Mouse (Mus musculus): Measurements from ENCODE around the gene Rinl. TPM values are rescaled to one million over a fixed set of nuclear protein-coding genes. Genes with fewer than 3 reads are reported as not detected.

Gene Rinl
- polyA plus RNA-seq, 1 experiment from 2014 or later = 2.8 TPM

DNA sequence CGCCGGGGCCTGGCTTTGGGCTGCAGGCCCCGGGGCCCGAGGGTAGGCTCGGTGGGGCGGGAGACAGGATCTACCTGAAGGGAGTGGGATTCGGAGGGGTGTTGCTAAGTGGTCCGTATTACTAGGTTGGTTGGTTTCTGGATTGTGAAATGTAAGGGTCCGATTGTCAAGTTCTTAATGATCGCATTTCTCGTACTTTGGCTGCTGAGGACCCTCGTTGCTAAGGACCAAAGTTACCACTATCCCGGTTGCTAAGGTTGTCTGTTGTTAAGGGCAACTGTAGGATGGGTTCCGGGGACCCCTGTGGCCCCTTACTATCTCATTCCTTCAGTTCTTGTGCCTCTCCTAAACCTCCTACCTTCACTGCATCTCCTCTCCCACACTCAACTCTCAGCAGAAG lies 21.9 kb upstream of the Rinl start:
- peak overlapping the region; percentile 79 for H3K4me3 ChIP-seq
- WGBS = 6% methylated on average over 14 of the region's 14 CpGs
- H3K4me2 ChIP-seq (replicated peaks) = peak overlapping the region; percentile 65
- no peaks in the 10 kb centered on the region for H3K9me3 ChIP-seq
- H3K27ac ChIP-seq (replicated peaks) = no peak overlapping the region
- H3K9ac ChIP-seq (replicated peaks) = peak overlapping the region; percentile 80
- peaks cover 31% of the 10 kb centered on the region for H3K4me1 ChIP-seq
- H3K27me3 ChIP-seq = no peaks in the 10 kb centered on the region
- ATAC-seq (ENCODE audit: low FRiP score, low read depth) = peak; percentile 16
- peaks cover 5% of the 10 kb centered on the region; the same call in 1 of the 2 replicates for H3K36me3 ChIP-seq

DNA sequence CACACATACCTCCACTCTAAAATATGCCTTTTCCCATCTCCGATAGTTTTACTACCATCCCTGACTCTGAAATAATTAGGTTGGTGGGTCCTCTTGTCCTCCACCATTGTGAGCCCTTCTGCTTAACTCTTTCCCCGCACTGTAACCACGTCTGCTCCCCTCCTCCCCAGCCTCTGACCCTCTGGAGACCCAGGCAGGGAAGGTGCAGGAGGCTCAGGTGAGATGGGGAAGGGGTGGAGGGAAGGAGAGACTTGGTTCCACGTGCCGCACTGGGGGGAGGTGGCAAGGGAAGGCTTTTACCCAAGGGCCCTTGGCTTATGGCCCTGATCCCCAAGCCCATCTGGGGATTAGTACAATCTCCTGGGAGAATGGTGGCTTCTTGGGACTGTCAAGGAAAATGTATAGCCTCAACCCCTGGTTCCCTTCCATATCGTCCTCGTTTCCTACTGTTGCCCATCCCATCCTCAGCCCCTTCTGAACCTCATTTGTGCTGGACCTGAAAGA lies 21.3 kb upstream of the Rinl start, which contains the start of gene Nfkbib:
Gene Nfkbib (minus strand): TSS at position 51 of the 504 bp plus-strand sequence.
- Histone ChIP-seq H3K27ac (replicated peaks) (no peak within 1 kb of the TSS), H3K36me3 (peaks cover 11% of the 10 kb centered on the region; the same call in 1 of the 2 replicates), H3K9me3 (no peaks in the 10 kb centered on the region), H3K27me3 (no peaks in the 10 kb centered on the region), H3K4me3 (peak within 1 kb of the TSS; percentile 79), H3K4me1 (peaks cover 31% of the 10 kb centered on the region), H3K9ac (replicated peaks) (peak within 1 kb of the TSS; percentile 80), H3K4me2 (replicated peaks) (peak within 1 kb of the TSS; percentile 68)
- 59% methylated on average over 7 of the region's 7 CpGs for WGBS
- ATAC-seq (ENCODE audit: low FRiP score, low read depth) = no peak

DNA sequence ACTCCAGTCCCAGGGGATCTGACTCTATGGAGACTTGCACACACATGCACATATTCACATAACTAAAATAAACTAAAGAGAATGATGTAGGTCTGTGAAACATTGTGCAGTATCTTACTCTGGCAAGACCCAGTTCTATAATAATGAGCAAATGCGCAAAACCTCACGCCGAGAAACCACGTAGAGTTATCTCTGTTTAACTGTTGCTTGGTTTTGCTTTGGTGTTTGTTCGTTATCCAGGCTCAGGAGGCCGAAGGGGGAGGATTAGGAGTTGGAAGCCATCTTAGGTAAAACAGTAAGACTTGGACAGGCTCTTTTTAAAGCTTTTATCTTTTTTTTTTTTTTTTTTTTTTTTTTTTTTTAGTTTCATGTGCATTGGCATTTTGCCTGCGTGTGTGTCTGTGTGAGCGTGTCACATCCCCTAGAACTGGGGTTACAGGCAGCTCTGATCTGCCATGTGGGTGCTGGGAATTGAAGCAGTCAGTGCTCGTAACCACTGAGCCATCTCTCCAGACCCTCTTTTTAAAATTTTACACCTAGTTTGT lies 19.3 kb upstream of the Rinl start:
- Histone ChIP-seq H3K36me3 (0 out of 2 replicates have a peak, but pooled peaks cover 8% of the 10 kb centered on the region), H3K9ac (replicated peaks) (no peak overlapping the region), H3K27ac (replicated peaks) (no peak overlapping the region), H3K4me2 (replicated peaks) (no peak overlapping the region), H3K9me3 (no peaks in the 10 kb centered on the region), H3K4me3 (no peak overlapping the region), H3K4me1 (peaks cover 31% of the 10 kb centered on the region), H3K27me3 (no peaks in the 10 kb centered on the region)
- ATAC-seq (ENCODE audit: low FRiP score, low read depth) = no peak
- 92% methylated on average over 9 of the region's 9 CpGs for WGBS

DNA sequence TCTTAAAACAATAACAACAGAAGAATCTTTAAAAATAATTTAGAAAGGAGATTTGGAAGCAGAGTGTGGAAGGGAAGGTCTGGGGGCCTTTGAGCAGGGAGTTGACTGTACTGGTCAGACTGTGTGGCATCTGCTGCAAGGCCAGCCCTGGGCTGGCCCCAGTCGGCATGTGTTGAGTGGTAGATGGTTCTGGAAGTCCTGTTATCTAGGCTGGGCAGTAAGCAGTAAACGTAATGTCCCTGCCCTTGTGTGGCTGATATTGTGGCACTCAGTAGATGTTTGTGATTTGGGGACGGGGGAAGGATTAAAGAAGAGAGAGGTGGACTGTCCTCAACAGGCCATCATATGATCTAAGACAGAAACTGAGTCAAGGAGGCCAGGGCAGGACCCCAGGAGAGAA lies 18.5 kb upstream of the Rinl start:
- Histone ChIP-seq H3K36me3 (0 out of 2 replicates have a peak, but pooled peaks cover 8% of the 10 kb centered on the region), H3K4me2 (replicated peaks) (no peak overlapping the region), H3K9me3 (no peaks in the 10 kb centered on the region), H3K4me1 (peaks cover 24% of the 10 kb centered on the region), H3K27me3 (no peaks in the 10 kb centered on the region), H3K4me3 (no peak overlapping the region), H3K9ac (replicated peaks) (no peak overlapping the region), H3K27ac (replicated peaks) (no peak overlapping the region)
- WGBS = 92% methylated on average over 3 of the region's 3 CpGs
- no peak for ATAC-seq (ENCODE audit: low FRiP score, low read depth)

DNA sequence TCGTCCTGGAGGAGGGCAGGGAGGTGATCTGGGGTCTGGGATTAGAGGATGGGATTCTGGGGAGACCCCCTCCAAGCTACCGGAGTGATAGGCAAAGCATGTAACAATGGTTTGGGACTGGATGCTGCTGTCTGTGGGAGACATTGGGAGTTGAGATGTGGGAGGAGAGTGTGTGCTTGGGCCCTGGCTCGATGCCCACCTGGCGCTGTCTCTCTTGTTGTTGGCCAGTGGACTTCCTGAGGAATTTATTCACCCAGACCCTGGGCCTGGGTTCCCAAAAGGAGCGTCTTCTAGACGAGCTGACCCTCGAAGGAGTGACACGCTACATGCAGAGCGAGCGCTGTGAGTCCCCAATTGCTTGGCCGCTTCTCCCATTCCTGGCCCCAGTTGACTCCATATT lies 16.9 kb upstream of the Rinl start:
- H3K4me3 ChIP-seq = no peak overlapping the region
- ATAC-seq (ENCODE audit: low FRiP score, low read depth) = no peak
- peaks cover 13% of the 10 kb centered on the region; the same call in 1 of the 2 replicates for H3K36me3 ChIP-seq
- no peaks in the 10 kb centered on the region for H3K27me3 ChIP-seq
- H3K9ac ChIP-seq (replicated peaks) = no peak overlapping the region
- H3K4me2 ChIP-seq (replicated peaks) = no peak overlapping the region
- 91% methylated on average over 11 of the region's 11 CpGs for WGBS
- H3K27ac ChIP-seq (replicated peaks) = no peak overlapping the region
- H3K9me3 ChIP-seq = no peaks in the 10 kb centered on the region
- peaks cover 16% of the 10 kb centered on the region for H3K4me1 ChIP-seq

DNA sequence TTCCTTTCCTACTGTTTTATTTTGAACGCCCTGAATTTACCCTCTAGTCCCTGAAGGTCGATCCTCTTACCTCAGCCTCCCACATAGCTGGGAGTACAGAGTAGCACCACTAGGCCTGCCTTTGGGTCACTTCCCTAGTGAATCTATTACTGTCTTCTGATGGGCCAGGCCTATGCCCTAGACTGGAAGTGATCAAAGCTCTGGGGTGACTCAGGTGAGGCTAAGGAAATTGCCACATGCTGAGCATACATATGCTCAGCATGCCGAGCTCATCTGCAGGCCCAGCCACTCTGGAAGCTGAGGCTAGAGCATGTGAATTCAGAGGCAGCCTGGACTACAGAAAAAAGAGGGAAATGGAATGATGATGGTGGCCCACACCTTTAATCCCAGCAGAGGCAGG lies 15.6 kb upstream of the Rinl start:
- H3K4me3 ChIP-seq = no peak overlapping the region
- H3K9ac ChIP-seq (replicated peaks) = no peak overlapping the region
- H3K36me3 ChIP-seq = peaks cover 20% of the 10 kb centered on the region; the same call in 1 of the 2 replicates
- no peaks in the 10 kb centered on the region for H3K9me3 ChIP-seq
- H3K4me2 ChIP-seq (replicated peaks) = no peak overlapping the region
- no peak overlapping the region for H3K27ac ChIP-seq (replicated peaks)
- peaks cover 7% of the 10 kb centered on the region for H3K4me1 ChIP-seq
- no peaks in the 10 kb centered on the region for H3K27me3 ChIP-seq
- WGBS = 73% methylated on average over 3 of the region's 3 CpGs
- ATAC-seq (ENCODE audit: low FRiP score, low read depth) = no peak

DNA sequence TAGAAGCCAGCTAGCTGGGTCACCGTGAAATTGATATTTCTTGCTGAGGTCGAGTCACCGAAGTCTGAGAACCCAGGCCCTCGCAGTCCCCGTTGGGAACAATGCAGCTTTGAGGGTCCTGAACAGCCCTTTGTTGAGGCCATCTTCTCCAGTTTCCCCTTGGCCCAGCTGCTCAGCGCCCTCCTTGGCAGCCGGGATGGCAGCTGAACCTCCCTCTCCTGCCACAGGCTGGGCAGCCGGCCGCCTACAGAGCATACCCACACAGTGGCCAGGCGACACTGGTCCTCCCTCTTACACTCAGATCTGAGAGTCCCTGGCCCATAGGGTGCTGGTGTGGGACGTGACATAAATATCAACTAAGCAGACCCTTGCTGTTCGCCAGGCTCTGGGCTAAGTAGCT lies 14.6 kb upstream of the Rinl start:
- peaks cover 3% of the 10 kb centered on the region; the same call in 1 of the 2 replicates for H3K4me1 ChIP-seq
- no peak overlapping the region for H3K4me2 ChIP-seq (replicated peaks)
- no peaks in the 10 kb centered on the region for H3K9me3 ChIP-seq
- H3K27me3 ChIP-seq = no peaks in the 10 kb centered on the region
- H3K4me3 ChIP-seq = no peak overlapping the region
- WGBS = 67% methylated on average over 12 of the region's 12 CpGs
- H3K9ac ChIP-seq (replicated peaks) = no peak overlapping the region
- ATAC-seq (ENCODE audit: low FRiP score, low read depth) = 0 out of 2 replicates have a peak, but pooled peaks have one; percentile 30
- H3K27ac ChIP-seq (replicated peaks) = peak overlapping the region; percentile 27; the same call in 1 of the 2 replicates
- H3K36me3 ChIP-seq = peaks cover 22% of the 10 kb centered on the region; the same call in 1 of the 2 replicates

DNA sequence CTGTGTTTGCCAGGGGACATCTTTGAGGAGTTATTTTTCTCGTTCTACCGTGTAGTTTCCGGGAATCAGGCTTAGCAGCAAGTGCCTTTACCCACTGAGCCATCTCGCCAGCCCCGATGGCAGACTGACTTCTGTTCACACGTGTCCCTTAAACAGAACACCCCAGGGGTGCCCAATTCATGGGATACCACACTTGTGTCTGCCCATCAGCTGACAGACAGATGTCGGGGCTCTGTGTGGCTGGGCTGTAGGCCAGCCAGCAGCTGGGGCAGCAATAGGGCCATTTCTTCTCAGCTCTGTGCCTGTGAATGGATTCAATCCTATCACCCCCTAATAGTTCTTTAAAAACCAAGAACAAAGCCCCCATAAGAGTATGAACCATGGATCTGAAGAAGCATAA lies 13.6 kb upstream of the Rinl start:
- no peak overlapping the region for H3K27ac ChIP-seq (replicated peaks)
- no peaks in the 10 kb centered on the region for H3K9me3 ChIP-seq
- H3K4me1 ChIP-seq = peaks cover 2% of the 10 kb centered on the region
- no peak overlapping the region for H3K9ac ChIP-seq (replicated peaks)
- peaks cover 22% of the 10 kb centered on the region; the same call in 1 of the 2 replicates for H3K36me3 ChIP-seq
- no peak for ATAC-seq (ENCODE audit: low FRiP score, low read depth)
- no peak overlapping the region for H3K4me2 ChIP-seq (replicated peaks)
- H3K4me3 ChIP-seq = no peak overlapping the region
- WGBS = 88% methylated on average over 7 of the region's 7 CpGs
- H3K27me3 ChIP-seq = no peaks in the 10 kb centered on the region

DNA sequence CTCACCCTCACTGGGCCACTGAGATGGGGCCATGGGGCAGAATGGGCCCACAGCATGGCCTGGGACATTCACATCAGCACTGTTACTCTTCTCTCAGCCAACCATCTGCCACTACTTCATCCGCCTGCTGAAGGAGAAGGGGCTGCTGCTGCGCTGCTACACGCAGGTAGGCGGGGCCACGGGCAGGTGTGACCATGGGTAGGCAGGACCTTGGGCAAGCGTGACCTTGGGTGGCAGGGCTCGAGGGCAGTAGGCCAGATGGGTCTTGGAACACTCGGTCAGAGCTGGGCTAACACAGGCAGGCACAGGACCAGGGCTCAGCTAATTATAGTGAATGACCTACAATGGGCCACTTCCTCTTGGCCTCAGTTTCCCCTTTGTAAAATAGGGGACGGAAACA lies 9.9 kb upstream of the Rinl start:
- Histone ChIP-seq H3K4me1 (peaks cover 7% of the 10 kb centered on the region), H3K9ac (replicated peaks) (no peak overlapping the region), H3K36me3 (peaks cover 26% of the 10 kb centered on the region), H3K9me3 (no peaks in the 10 kb centered on the region), H3K27me3 (no peaks in the 10 kb centered on the region), H3K27ac (replicated peaks) (no peak overlapping the region), H3K4me2 (replicated peaks) (no peak overlapping the region), H3K4me3 (no peak overlapping the region)
- WGBS = 89% methylated on average over 9 of the region's 9 CpGs
- no peak for ATAC-seq (ENCODE audit: low FRiP score, low read depth)

DNA sequence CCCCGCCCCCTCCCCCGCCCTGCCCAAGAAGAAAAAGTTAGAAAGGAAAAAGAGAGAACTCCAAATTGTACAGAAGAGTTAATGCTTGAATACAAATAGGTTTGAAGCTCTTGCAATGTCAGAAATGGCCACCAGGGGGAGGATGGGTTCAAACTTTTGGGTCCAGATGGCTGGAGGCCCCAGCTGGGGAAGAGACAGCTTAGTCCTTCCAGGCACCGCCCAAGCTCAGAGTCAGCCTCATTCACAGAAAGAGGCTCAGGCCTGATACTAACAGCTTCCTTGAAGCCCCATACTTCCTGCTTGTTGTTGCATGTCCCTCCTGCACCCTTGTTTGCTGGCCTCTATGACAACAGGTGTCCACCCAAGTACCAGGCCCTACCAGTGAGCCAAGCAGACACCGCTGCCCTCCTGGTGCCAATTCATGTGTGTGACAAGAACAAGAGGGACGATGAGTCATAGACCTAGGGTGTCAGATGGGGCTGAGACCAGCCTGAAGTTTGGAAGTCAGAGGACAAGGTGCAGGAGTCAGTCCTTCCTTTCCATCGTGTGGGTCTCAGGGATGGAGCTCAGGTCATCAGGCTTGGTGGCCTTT lies 8.6 kb upstream of the Rinl start:
- ATAC-seq (ENCODE audit: low FRiP score, low read depth) = peak; percentile 73
- Histone ChIP-seq H3K27ac (replicated peaks) (peak overlapping the region; percentile 20; the same call in 1 of the 2 replicates), H3K27me3 (no peaks in the 10 kb centered on the region), H3K9ac (replicated peaks) (no peak overlapping the region), H3K9me3 (no peaks in the 10 kb centered on the region), H3K4me2 (replicated peaks) (no peak overlapping the region), H3K4me1 (peaks cover 7% of the 10 kb centered on the region), H3K4me3 (no peak overlapping the region), H3K36me3 (peaks cover 29% of the 10 kb centered on the region)
- 45% methylated on average over 6 of the region's 6 CpGs for WGBS

DNA sequence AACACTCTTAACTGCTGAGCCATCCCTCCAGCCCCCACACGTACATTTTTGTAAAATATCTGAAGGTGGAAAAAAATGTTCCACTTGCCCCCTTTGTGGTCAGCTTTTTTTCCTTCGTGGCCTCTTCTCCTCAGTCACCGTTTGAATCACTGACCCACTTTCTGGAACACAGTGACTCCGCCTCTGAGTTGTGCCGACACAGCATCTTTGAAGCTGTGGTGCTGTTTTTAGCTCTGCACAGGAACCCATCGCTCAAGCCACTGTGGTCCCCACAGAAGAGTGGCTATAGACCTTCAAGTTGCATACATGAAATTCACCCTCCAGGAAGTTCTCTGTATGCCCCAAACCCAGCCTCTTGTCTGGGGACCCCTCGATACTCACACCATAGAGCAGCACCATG lies 7.9 kb upstream of the Rinl start:
- H3K4me2 ChIP-seq (replicated peaks) = no peak overlapping the region
- peaks cover 35% of the 10 kb centered on the region for H3K36me3 ChIP-seq
- no peak for ATAC-seq (ENCODE audit: low FRiP score, low read depth)
- no peak overlapping the region for H3K27ac ChIP-seq (replicated peaks)
- H3K9ac ChIP-seq (replicated peaks) = no peak overlapping the region
- WGBS = 87% methylated on average over 7 of the region's 7 CpGs
- no peak overlapping the region for H3K4me3 ChIP-seq
- H3K27me3 ChIP-seq = no peaks in the 10 kb centered on the region
- no peaks in the 10 kb centered on the region for H3K9me3 ChIP-seq
- H3K4me1 ChIP-seq = peaks cover 7% of the 10 kb centered on the region

DNA sequence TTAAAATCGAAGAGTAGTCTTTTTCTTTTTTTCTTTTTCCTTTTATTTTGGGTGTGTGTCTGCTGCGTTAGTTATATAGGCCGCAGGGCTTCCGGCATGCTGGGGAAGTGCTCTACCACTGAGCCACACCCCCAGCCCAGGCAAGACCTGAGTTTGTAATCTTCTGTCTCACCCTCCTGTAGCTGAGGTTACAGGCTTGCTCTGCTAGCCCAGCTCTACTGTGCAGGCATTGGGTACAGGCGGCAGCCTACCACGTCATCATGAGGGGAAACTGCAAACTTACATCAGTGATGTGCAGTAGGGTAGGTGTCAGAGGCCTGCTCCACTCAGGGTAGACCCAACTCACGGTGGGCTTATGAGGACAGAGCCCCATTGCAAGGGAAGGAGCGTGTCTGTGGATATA lies 7.5 kb upstream of the Rinl start:
- Histone ChIP-seq H3K36me3 (peaks cover 39% of the 10 kb centered on the region), H3K9me3 (no peaks in the 10 kb centered on the region), H3K27ac (replicated peaks) (no peak overlapping the region), H3K27me3 (no peaks in the 10 kb centered on the region), H3K4me1 (peaks cover 7% of the 10 kb centered on the region), H3K9ac (replicated peaks) (no peak overlapping the region), H3K4me3 (no peak overlapping the region), H3K4me2 (replicated peaks) (no peak overlapping the region)
- ATAC-seq (ENCODE audit: low FRiP score, low read depth) = no peak
- 91% methylated on average over 8 of the region's 8 CpGs for WGBS

Measured in midbrain, embryonic 12.5 days (tissue).